Mouse (Mus musculus) kidney, postnatal 0 days (tissue): ENCODE results near the gene Prdx1. TPM values are rescaled to one million over a fixed set of nuclear protein-coding genes. Genes with fewer than 3 reads are reported as not detected.
A peak's percentile ranks its signal among the peaks of the same experiment; 100 is the strongest.
"Not testable (repeated sequence)": the region's sequence is repeated elsewhere in the genome, so short reads cannot be mapped to it uniquely, and the experiment has no call there.

Source experiments
- ATAC-seq: fragments of 200-750 bp; cut with Nextera tagmentation; replicated peaks from 2 replicates; pipeline ENCODE4 v1.8.0; 2017; ENCODE audit warnings: low read depth, moderate number of reproducible peaks, moderate TSS enrichment, moderate library complexity; ENCODE audit not compliant: low FRiP score
- DNase-seq: peaks from one replicate; pipeline ENCODE4 v3.0.0-alpha.2; 2016; ENCODE audit warnings: low spot score
- H3K27ac ChIP-seq: fragments of 300-500 bp; sonication (generic); 2 replicates; pipeline ENCODE4 v1.5.1; 2014; ENCODE audit warnings: mild to moderate bottlenecking
- H3K27me3 ChIP-seq: fragments of 300-500 bp; sonication (generic); 2 replicates; pipeline ENCODE4 v1.6.1; 2014; ENCODE audit warnings: low read length, mixed read lengths; ENCODE audit not compliant: insufficient read depth
- H3K36me3 ChIP-seq: fragments of 300-500 bp; sonication (generic); 2 replicates; pipeline ENCODE4 v1.6.1; 2014; ENCODE audit warnings: low read length, mixed read lengths; ENCODE audit not compliant: insufficient read depth
- H3K4me1 ChIP-seq: fragments of 300-500 bp; sonication (generic); replicated peaks from 2 replicates; pipeline ENCODE4 v1.6.1; 2014; ENCODE audit warnings: antibody characterized with exemption, low read length, mixed read lengths; ENCODE audit not compliant: insufficient read depth
- H3K4me2 ChIP-seq: fragments of 300-500 bp; sonication (generic); 2 replicates; pipeline ENCODE4 v1.6.1; 2014; ENCODE audit warnings: mild to moderate bottlenecking, low read length, moderate library complexity, mixed read lengths
- H3K4me3 ChIP-seq: fragments of 300-500 bp; sonication (generic); replicated peaks from 2 replicates; pipeline ENCODE4 v1.5.1; 2014; ENCODE audit warnings: low read depth, low read length
- H3K9ac ChIP-seq: fragments of 300-500 bp; sonication (generic); 2 replicates; pipeline ENCODE4 v1.6.1; 2014; ENCODE audit warnings: low read depth, low read length
- H3K9me3 ChIP-seq: fragments of 300-500 bp; sonication (generic); replicated peaks from 2 replicates; pipeline ENCODE4 v1.6.1; 2016; ENCODE audit warnings: low read length, inconsistent platforms, mixed read lengths
- CTCF ChIP-seq: IDR thresholded peaks from 2 replicates; pipeline ENCODE4 v1.5.1; 2016; ENCODE audit warnings: antibody characterized with exemption, low read depth, mild to moderate bottlenecking, moderate library complexity
- WGBS: fragments of 180-500 bp; shearing (Covaris S2); extraction: QIAGEN DNeasy Blood & Tissue Kit; methylation state at CpG from one replicate; pipeline ENCODE4 v1.1.7; 2014; 5-methylcytosine and 5-hydroxymethylcytosine counted together
- polyA plus RNA-seq: library from polyadenylated mRNA; unstranded; fragments of >200 nt; fragmentation: Nextera tagmentation; extraction: Ambion mirVana; gene quantifications from 2 replicates; pipeline ENCODE4 v1.2.1, GENCODE M21; 2015

The Prdx1 gene
- polyA plus RNA-seq, 1 experiment from 2014 or later: 2,104 TPM

- 62% methylated on average over 2 of the region's 2 CpGs for WGBS
Observed at GRCm38 (mm10) chr4:116669291-116669690, 16.1 kb upstream of the Prdx1 start.

GRCm38 (mm10) chr4:116672785-116673184 lies 12.6 kb upstream of the Prdx1 start:
- H3K4me3 ChIP-seq: no peak overlapping the region
- no peaks in the 10 kb centered on the region for H3K27me3 ChIP-seq
- H3K36me3 ChIP-seq: no peaks in the 10 kb centered on the region
- H3K4me1 ChIP-seq: no peaks in the 10 kb centered on the region
- H3K27ac ChIP-seq: no peak overlapping the region
- H3K9me3 ChIP-seq: no peaks in the 10 kb centered on the region
- no peak for TF ChIP-seq CTCF
- ATAC-seq (peak; percentile 82; the same call in 1 of the 2 replicates), DNase-seq (peak; percentile 43)
- H3K4me2 ChIP-seq: no peak overlapping the region
- H3K9ac ChIP-seq: no peak overlapping the region
- WGBS: 40% methylated on average over 2 of the region's 2 CpGs

More at GRCm38 (mm10) chr4:116669291-116669690, 16.1 kb upstream of the Prdx1 start:
- Histone ChIP-seq H3K4me3 (no peak overlapping the region), H3K27me3 (no peaks in the 10 kb centered on the region), H3K4me2 (no peak overlapping the region), H3K9me3 (no peaks in the 10 kb centered on the region), H3K4me1 (no peaks in the 10 kb centered on the region), H3K27ac (no peak overlapping the region), H3K9ac (no peak overlapping the region), H3K36me3 (no peaks in the 10 kb centered on the region)
- ATAC-seq (no peak), DNase-seq (no peak)
- TF ChIP-seq CTCF: peak; percentile 61

GRCm38 (mm10) chr4:116674761-116675160 lies 10.6 kb upstream of the Prdx1 start:
- not testable (repeated sequence) for DNase-seq, H3K9ac ChIP-seq, H3K27me3 ChIP-seq, ATAC-seq, H3K36me3 ChIP-seq, H3K4me1 ChIP-seq, H3K4me2 ChIP-seq, H3K9me3 ChIP-seq, H3K27ac ChIP-seq, H3K4me3 ChIP-seq
- WGBS: 94% methylated on average over 6 of the region's 6 CpGs

- ATAC-seq: no peak
- H3K9ac ChIP-seq: no peak overlapping the region
- H3K4me2 ChIP-seq: no peak overlapping the region
- H3K36me3 ChIP-seq: no peaks in the 10 kb centered on the region
- H3K4me3 ChIP-seq: no peak overlapping the region
- H3K27ac ChIP-seq: no peak overlapping the region
- DNase-seq: no peak
- no peak for TF ChIP-seq CTCF
- H3K9me3 ChIP-seq: no peaks in the 10 kb centered on the region
- WGBS: 85% methylated on average over 3 of the region's 3 CpGs
- H3K27me3 ChIP-seq: no peaks in the 10 kb centered on the region
- no peaks in the 10 kb centered on the region for H3K4me1 ChIP-seq
Observed at GRCm38 (mm10) chr4:116676027-116676426, 9.3 kb upstream of the Prdx1 start.

GRCm38 (mm10) chr4:116677808-116678207 lies 7.5 kb upstream of the Prdx1 start:
- no peak overlapping the region for H3K27ac ChIP-seq
- 86% methylated on average over 1 of the region's 1 CpGs for whole genome bisulfite sequencing
- no peak for ATAC-seq

GRCm38 (mm10) chr4:116679141-116679540 lies 6.2 kb upstream of the Prdx1 start:
- no peak for TF ChIP-seq CTCF

More at GRCm38 (mm10) chr4:116677808-116678207, 7.5 kb upstream of the Prdx1 start:
- no peak overlapping the region for H3K9ac ChIP-seq
- no peak for TF ChIP-seq CTCF
- H3K4me2 ChIP-seq: no peak overlapping the region
- H3K4me3 ChIP-seq: no peak overlapping the region
- no peaks in the 10 kb centered on the region for H3K27me3 ChIP-seq
- no peaks in the 10 kb centered on the region for H3K4me1 ChIP-seq
- H3K36me3 ChIP-seq: no peaks in the 10 kb centered on the region
- DNase-seq: no peak
- no peaks in the 10 kb centered on the region for H3K9me3 ChIP-seq

GRCm38 (mm10) chr4:116680521-116680920 lies 4.8 kb upstream of the Prdx1 start:
- not testable (repeated sequence) for H3K9me3 ChIP-seq, H3K9ac ChIP-seq, H3K27ac ChIP-seq, ATAC-seq, DNase-seq, H3K4me1 ChIP-seq, H3K27me3 ChIP-seq, H3K4me3 ChIP-seq, H3K36me3 ChIP-seq, H3K4me2 ChIP-seq
- 97% methylated on average over 4 of the region's 4 CpGs for WGBS

More at GRCm38 (mm10) chr4:116679141-116679540, 6.2 kb upstream of the Prdx1 start:
- H3K27ac ChIP-seq: no peak overlapping the region
- H3K9ac ChIP-seq: no peak overlapping the region
- H3K4me2 ChIP-seq: no peak overlapping the region
- no peak for ATAC-seq
- H3K27me3 ChIP-seq: no peaks in the 10 kb centered on the region
- H3K4me3 ChIP-seq: no peak overlapping the region
- no peaks in the 10 kb centered on the region for H3K36me3 ChIP-seq
- no peak for DNase-seq
- no peaks in the 10 kb centered on the region for H3K4me1 ChIP-seq
- H3K9me3 ChIP-seq: no peaks in the 10 kb centered on the region
- WGBS: 68% methylated on average over 5 of the region's 5 CpGs
